8 mouse cellular contexts compared by ENCODE assay signal in genomic region chr2:156344775-156345532, GRCm38 (mm10). TPM values are rescaled to one million over a fixed set of nuclear protein-coding genes. Genes with fewer than 3 reads are reported as not detected.
DNase-seq lines count a peak whose midpoint lies in the region; ATAC-seq and TF ChIP-seq lines count a peak whose summit lies in the region.

No protein-coding gene starts in this region.

- H3K9me3 ChIP-seq in embryonic facial prominence, embryonic 11.5 days (replicated peaks; ENCODE audit: control insufficient read depth, low read length) = no peaks in the 10 kb centered on the region

- H3K36me3 ChIP-seq in embryonic facial prominence, embryonic 11.5 days (replicated peaks; ENCODE audit: control insufficient read depth, insufficient read depth, low read depth, low read length) = no peaks in the 10 kb centered on the region

- peak; percentile 33 to 40 for DNase-seq in cerebellum, adult 18-20 months
- DNase-seq in right cerebral cortex, adult 18-20 months = peak; percentile 14
- no peak for DNase-seq in right cerebral cortex, postnatal 25 days
- peak; percentile 10 for DNase-seq in embryonic facial prominence, embryonic 11.5 days (ENCODE audit: low spot score)
- peak; percentile 16 for DNase-seq in lung, adult 2 months

- H3K4me3 ChIP-seq in embryonic facial prominence, embryonic 11.5 days (ENCODE audit: low read depth, low read length) = no peak overlapping the region
- no peak overlapping the region for H3K4me3 ChIP-seq in lung, adult 2 months (replicated peaks; ENCODE audit: extremely low read depth, low read depth, low read length)

- 55% methylated on average over 12 of the region's 12 CpGs for WGBS in embryonic facial prominence, embryonic 11.5 days
- WGBS in lung, adult 2 months = 53% methylated on average over 12 of the region's 12 CpGs

- ATAC-seq in cerebellum, adult (ENCODE audit: insufficient number of reproducible peaks, low FRiP score, low TSS enrichment) = no peak
- no peak for ATAC-seq in embryonic facial prominence, embryonic 11.5 days (replicated peaks; ENCODE audit: insufficient number of reproducible peaks, low FRiP score, low TSS enrichment, low read depth)
- no peak for ATAC-seq in inflammation-experienced regulatory T-cells, adult 6 months
- no peak for ATAC-seq in megakaryocyte-erythroid progenitor cell, adult 5-6 weeks (replicated peaks; ENCODE audit: low FRiP score, low TSS enrichment, poor library complexity, severe bottlenecking)

- no peaks in the 10 kb centered on the region for H3K4me1 ChIP-seq in embryonic facial prominence, embryonic 11.5 days (ENCODE audit: control insufficient read depth, insufficient read depth, low read length)
- H3K4me1 ChIP-seq in lung, adult 2 months (ENCODE audit: control insufficient read depth, insufficient read depth, low read length) = no peaks in the 10 kb centered on the region

- no peak for TF ChIP-seq CTCF in lung, adult 2 months (IDR thresholded peaks at IDR 0.05; ENCODE audit: insufficient read depth, low read length)

- no peaks in the 10 kb centered on the region for H3K27me3 ChIP-seq in embryonic facial prominence, embryonic 11.5 days (ENCODE audit: control insufficient read depth, insufficient read depth, low read length)

- H3K27ac ChIP-seq in embryonic facial prominence, embryonic 11.5 days (replicated peaks; ENCODE audit: low read depth, low read length) = no peak overlapping the region

- no peak overlapping the region for H3K4me2 ChIP-seq in embryonic facial prominence, embryonic 11.5 days (ENCODE audit: low read depth, low read length)

- TF ChIP-seq POLR2A in lung, adult 2 months (IDR thresholded peaks at IDR 0.05; ENCODE audit: borderline replicate concordance, extremely low read depth, low read depth, low read length) = no peak

- no peak overlapping the region for H3K9ac ChIP-seq in embryonic facial prominence, embryonic 11.5 days (replicated peaks; ENCODE audit: low read length)

RNA-seq across cellular contexts. Expression of gene Scand1, which starts 32.5 kb away (rescaled TPM):
- polyA plus RNA-seq in embryonic facial prominence, embryonic 11.5 days (2014; fragmentation: Nextera tagmentation; extraction: Ambion mirVana) = 65.3 and 66.5 TPM in 2 replicates
- polyA plus RNA-seq in lung, adult 2 months (2012; rRNA removed) = 157 and 282 TPM in 2 replicates
- polyA plus RNA-seq in inflammation-experienced regulatory T-cells, adult 6 months (2017; shearing (Covaris generic)) = 1 to 10 TPM in 2 of 3 experiments, not detected in 1; 2.8 to 5.1 TPM
- 4.1 TPM in 2 replicates for total RNA-seq in megakaryocyte-erythroid progenitor cell, adult 5-6 weeks (2014; fragmentation: Nextera tagmentation)
- 16.5 and 48.7 TPM in 2 replicates for total RNA-seq in megakaryocyte-erythroid progenitor cell, adult 5-6 weeks (2017)

RNA-seq across cellular contexts. Expression of gene Cnbd2, which starts 32.9 kb away (rescaled TPM):
- 2.9 and 3.4 TPM in 2 replicates for polyA plus RNA-seq in embryonic facial prominence, embryonic 11.5 days (2014; fragmentation: Nextera tagmentation; extraction: Ambion mirVana)
- polyA plus RNA-seq in lung, adult 2 months (2012; rRNA removed) = 0.96 and 1.2 TPM in 2 replicates
- polyA plus RNA-seq in inflammation-experienced regulatory T-cells, adult 6 months (2017; shearing (Covaris generic)) = 1 to 10 TPM; 5.3 to 7.5 (median 5.8) TPM
- total RNA-seq in megakaryocyte-erythroid progenitor cell, adult 5-6 weeks (2014; fragmentation: Nextera tagmentation) = 1.4 and 7.1 TPM in 2 replicates
- total RNA-seq in megakaryocyte-erythroid progenitor cell, adult 5-6 weeks (2017) = 5.2 and 9.3 TPM in 2 replicates

Comparison
In these comparisons a context has a peak if more than half of its experiments do, and no peak if none do; other contexts are left out.
1. RNA of gene Scand1, which starts 32.5 kb away (polyA plus RNA-seq): 157 to 282 TPM in lung, adult 2 months and 65.3 to 66.5 TPM in embryonic facial prominence, embryonic 11.5 days; 2.8 to 5.1 TPM in inflammation-experienced regulatory T-cells, adult 6 months; every median in the first group is over 10 times any median in the second.